Mouse (Mus musculus) liver, postnatal 0 days (tissue): ENCODE measurements at regions not wholly inside any gene's neighbourhood (a gene's known extent, or its start where the extent isn't known, plus 50 kb on each side); places are given as distances from the start of the nearest gene placed in this dataset.

Experiments
- CTCF ChIP-seq: sonication (generic); IDR thresholded peaks from 2 replicates; pipeline ENCODE4 v1.5.1; 2016; ENCODE audit warnings: antibody characterized with exemption, low read depth
- EP300 ChIP-seq: IDR thresholded peaks from 2 replicates; pipeline ENCODE4 v1.6.1; 2016; ENCODE audit warnings: antibody characterized with exemption, low read depth, mild to moderate bottlenecking

- TF ChIP-seq EP300 (no peak), CTCF (no peak)
These were observed 236.9 kb downstream of the Snx13 start for GRCm38 (mm10) chr12:35283925-35284324.
